Mouse (Mus musculus) brain, embryonic 14.5 days (tissue): ENCODE measurements around the gene Disp2.

Experiments
- CTCF ChIP-seq: fragments of 200-500 bp; IDR thresholded peaks from 2 replicates; pipeline ENCODE4 v1.5.1; 2012; ENCODE audit warnings: inconsistent platforms, mild to moderate bottlenecking, moderate library complexity, borderline replicate concordance; ENCODE audit not compliant: insufficient read depth, insufficient read length; ENCODE audit errors: extremely low read depth
- POLR2A ChIP-seq: fragments of 200-500 bp; IDR thresholded peaks from 2 replicates; pipeline ENCODE4 v1.6.1; 2012; ENCODE audit warnings: mild to moderate bottlenecking, inconsistent platforms, borderline replicate concordance; ENCODE audit not compliant: poor library complexity, insufficient read depth, insufficient read length, severe bottlenecking; ENCODE audit errors: extremely low read depth

DNA sequence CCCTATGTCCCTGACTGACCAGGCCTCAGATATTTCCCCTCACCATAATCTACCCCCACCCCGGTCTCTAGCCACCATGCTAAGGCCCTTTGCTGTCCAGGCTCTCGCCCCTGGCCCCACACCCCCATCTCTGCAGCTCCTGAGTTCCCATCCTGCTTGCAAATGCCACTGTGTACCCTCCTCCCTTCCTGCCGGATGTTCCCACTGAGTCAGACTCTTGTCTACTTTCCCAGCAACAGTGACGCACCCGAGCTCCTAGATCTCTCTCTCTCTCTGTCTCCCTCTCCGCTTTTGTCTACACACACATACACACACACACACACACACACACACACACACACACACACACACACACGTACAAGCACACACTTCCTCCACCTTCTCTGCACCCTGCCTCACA lies 16.1 kb upstream of the Disp2 start:
- no peak for TF ChIP-seq POLR2A
- TF ChIP-seq CTCF = no peak
